Mouse (Mus musculus): ENCODE data around the gene Sh2b3.

Gene Sh2b3

DNA sequence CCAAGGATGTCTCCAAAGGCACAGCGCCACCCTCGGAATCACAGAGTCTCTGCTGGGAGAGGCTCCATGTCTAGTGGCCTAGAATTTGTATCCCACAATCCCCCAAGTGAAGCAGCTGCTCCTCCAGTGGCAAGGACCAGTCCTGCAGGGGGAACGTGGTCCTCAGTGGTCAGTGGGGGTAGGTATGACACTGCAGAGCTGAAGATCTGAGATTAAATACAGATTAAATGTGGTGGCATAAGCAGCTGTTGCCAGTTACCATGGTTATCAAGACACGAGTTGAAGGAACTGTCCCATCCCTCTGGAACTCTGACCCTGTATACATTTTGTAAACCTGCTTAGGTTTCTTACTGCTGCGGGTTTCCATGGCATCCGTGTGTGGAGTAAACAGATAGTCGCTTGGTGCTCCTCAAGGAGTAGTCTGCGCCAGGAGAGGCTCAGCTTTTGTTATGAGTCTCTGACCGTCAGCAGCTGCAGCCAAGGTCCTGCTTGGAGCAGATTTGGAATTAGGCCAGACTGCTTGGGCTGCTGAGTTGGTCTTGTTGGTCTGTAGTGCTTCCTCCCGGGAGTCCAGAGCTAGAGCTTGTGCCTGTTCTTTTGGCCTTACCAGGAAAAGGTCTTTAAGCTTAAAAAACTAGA is 53.5 kb downstream of the Sh2b3 start:
- DNase-seq: peak; percentile 59 to 62

DNA sequence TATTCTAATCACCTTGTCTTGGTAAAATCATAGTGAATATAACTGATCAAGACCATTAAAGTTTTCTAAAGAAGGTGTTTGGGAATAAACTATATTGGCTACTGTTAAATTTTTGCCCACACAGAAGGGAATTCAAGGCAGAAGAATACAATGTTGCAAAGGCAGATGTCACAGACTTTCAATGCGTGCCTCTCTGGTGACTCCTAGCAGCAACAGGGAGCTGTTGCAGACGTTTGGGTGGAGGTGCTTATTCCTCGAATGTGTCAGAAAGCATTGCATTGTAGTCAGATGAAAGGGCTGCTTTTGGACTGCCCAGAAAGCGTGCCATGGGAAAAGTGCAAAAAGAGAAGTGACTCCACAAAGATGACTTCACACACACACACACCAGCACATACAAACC is 55.0 kb downstream of the Sh2b3 start:
- no peak for DNase-seq

DNA sequence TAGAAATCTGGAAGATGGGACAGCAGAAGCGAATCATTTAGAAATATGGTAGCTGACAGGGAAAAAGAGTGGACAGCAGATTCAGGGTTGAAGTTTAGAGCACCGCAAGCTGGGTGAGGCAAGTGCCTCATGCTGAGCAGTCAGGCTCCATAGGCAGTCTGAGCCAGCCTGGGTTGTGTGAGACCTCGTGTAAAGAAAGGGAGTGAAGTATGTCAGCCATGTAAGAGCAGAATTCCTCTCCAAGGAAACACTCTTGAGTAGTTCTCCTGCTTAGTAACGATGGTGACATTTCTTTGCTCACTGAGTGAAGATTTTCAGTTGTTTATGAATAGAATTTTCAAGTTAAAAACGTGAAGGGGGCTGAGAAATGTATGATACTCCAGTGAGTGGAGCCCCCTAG is 57.3 kb downstream of the Sh2b3 start:
- DNase-seq: no peak

DNA sequence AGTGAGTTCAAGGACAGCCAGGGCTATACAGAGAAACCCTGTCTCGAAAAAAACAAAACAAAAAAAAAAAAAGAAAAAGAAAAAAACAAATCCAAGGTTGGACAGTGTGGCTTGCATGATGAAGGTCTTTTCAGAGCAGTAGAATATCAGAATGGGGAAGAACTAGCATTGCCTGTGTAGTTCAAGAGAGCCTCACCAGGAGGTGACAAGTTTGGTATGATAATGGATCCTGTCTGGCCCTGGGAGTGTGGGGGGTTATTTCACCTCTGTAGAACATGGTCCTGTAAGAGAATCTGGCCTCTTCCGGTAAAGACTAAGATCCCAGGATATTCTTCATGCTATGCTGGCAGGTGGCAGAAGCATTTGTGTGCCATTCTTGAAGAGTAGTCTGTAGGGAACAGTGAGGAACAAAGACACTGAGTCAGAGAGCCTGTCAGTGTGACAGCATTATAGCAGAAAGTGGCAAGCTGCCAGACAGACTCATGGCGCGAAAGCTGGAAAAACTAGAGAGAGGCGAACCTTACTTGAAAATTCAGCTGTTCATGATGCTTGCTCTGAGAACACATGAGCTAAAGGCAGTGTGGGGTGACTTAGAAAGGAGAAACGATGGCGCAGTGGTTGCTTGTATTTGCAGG is 58.8 kb downstream of the Sh2b3 start:
- peak in 1 of 2 experiments; percentile 23 for DNase-seq

DNA sequence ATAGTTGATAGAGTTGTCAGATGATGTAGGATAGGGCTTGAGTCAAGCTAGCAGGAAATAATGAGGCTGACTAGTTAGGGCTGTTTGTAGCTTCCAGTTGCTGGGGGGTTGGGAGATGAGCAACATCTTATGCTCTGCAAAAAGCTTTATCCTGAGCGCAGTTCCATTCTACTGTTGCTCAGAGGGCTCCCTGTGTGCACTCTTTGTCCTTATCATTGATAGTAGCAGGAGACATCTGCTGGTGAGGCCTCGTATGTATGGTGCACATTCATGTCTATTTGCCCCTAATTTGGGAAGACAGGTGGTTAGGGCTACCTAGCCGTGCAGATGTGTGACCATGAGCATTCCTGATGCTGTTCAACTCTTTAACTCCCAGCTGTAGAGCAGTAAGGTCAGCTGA is 65.8 kb downstream of the Sh2b3 start:
- no peak for DNase-seq

DNA sequence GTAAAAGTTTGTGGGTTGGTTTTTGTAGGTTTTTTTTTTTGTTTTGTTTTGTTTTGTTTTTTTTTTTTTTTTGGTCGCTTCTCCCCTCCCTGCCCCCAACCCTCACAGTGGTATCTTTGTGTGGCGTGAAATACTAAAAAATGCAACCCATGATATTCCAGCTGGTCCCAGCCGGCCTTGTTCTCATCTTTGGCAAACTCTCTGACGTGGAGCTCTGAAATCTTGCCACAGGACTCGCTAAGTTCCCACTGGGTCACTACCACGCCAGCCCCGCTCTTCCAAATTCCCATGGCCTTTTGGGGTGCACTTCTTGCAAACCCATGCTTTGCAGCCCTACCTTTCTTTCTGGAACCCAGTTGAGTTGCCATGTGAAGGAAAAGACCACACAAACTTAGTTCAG is 67.6 kb downstream of the Sh2b3 start:
- peak in 1 of 2 experiments; percentile 25 for DNase-seq

DNA sequence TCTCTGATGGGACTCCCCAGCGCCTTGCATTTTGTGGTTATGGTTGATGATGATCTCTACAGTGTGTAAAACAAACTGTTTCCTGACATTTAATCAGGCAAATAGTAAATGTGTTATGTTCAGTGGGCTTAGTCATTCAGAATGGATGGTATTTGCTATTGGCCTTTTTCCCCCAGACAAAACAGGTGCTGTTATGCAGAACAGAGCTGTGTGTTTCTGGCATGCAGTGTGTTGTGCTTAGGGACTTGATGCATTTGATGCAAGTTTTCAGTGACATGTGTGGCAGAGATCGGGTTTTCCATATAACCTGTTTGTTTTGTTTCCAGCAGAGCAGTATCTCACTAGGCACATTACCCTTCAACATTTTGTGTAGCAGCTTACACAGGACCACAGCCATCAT is 69.9 kb downstream of the Sh2b3 start:
- no peak for DNase-seq

DNA sequence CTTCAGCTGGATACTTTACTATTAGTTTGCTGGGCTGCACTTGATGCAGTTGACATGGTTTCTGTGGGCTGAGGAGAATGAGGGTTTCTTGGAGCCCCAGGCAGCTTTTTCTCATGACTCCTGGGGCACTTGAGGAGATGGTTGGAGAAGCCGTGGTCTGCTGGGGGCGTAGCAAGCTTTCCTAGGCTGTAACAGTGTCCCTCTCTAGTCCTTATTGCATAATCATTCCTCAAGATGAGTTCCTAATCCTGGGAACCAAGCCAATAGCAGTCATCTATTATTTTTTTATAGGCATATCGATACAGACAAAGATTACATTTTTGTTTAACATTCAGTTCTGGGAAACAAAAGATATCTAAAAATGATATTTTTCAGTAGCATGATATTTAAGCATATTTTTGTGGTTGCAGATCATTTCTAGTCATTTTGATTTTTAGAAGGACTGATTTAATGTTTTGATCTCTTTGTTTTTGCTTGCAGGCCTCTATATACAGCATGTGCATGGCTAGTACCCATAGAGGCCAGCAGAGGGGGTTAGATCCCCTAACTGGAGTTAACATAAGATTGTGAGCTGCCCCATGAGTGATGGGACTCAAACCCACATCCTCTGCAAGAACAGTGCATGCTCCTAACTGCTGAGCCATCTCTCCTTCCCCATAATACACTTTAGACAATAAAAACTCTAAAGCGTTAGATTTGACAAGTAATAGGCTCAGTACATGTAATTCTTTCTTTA is 71.2 kb downstream of the Sh2b3 start:
- no peak for DNase-seq
